Mouse (Mus musculus): Measurements from ENCODE around the gene Guca2a.

GRCm38 (mm10) chr4:119627317-119627716 is 10.2 kb upstream of the Guca2a start:
- TF ChIP-seq GATA1 (IDR thresholded peaks at IDR 0.05; ENCODE audit: low read length) (no peak), TAL1 (IDR thresholded peaks at IDR 0.05; ENCODE audit: low read length) (no peak)
